Mouse (Mus musculus) frontal cortex, postnatal 14 days (tissue): ENCODE measurements around the gene Galm.
"Not testable (repeated sequence)": the region's sequence is repeated elsewhere in the genome, so short reads cannot be mapped to it uniquely, and the experiment has no call there.

Source experiments
- DNase-seq, 2 experiments: peaks; one replicate each; pipeline ENCODE4 v3.0.0; 2022; ENCODE audit warnings: low spot score in 2 of 2

The Galm gene

GRCm38 (mm10) chr17:80165741-80166140, 38.5 kb downstream of the Galm start:
- peak; percentile 53 to 78 for DNase-seq

- no peak for DNase-seq
Measured at GRCm38 (mm10) chr17:80166346-80166745, 39.1 kb downstream of the Galm start.

- DNase-seq: no peak
Measured at GRCm38 (mm10) chr17:80167436-80167835, 40.2 kb downstream of the Galm start.

- peak in 1 of 2 experiments; percentile 41 for DNase-seq
Measured at GRCm38 (mm10) chr17:80167851-80168251, 40.6 kb downstream of the Galm start.

GRCm38 (mm10) chr17:80168425-80169182, 41.3 kb downstream of the Galm start:
- peak; percentile 50 to 61 for DNase-seq

- DNase-seq: no peak
Measured at GRCm38 (mm10) chr17:80169792-80170191, 42.5 kb downstream of the Galm start.

- DNase-seq: no peak
Measured at GRCm38 (mm10) chr17:80170951-80171350, 43.7 kb downstream of the Galm start.

GRCm38 (mm10) chr17:80171948-80172347, 44.7 kb downstream of the Galm start:
- no peak for DNase-seq

GRCm38 (mm10) chr17:80172761-80173160, 45.5 kb downstream of the Galm start:
- DNase-seq: no peak

- DNase-seq: no peak
Measured at GRCm38 (mm10) chr17:80173708-80174107, 46.4 kb downstream of the Galm start.

GRCm38 (mm10) chr17:80174146-80174545, 46.9 kb downstream of the Galm start:
- DNase-seq: no peak

GRCm38 (mm10) chr17:80174699-80175385, 47.6 kb downstream of the Galm start:
- DNase-seq: no peak

- no peak for DNase-seq
Measured at GRCm38 (mm10) chr17:80175386-80175739, 48.1 kb downstream of the Galm start.

GRCm38 (mm10) chr17:80175966-80176365, 48.7 kb downstream of the Galm start:
- no peak for DNase-seq

- DNase-seq: not testable (repeated sequence)
Measured at GRCm38 (mm10) chr17:80178846-80179245, 51.6 kb downstream of the Galm start.

- DNase-seq: peak; percentile 52 to 61
Measured at GRCm38 (mm10) chr17:80179959-80180358, 52.7 kb downstream of the Galm start.

- DNase-seq: no peak
Measured at GRCm38 (mm10) chr17:80180468-80180867, 53.2 kb downstream of the Galm start.

GRCm38 (mm10) chr17:80183615-80184014, 56.3 kb downstream of the Galm start:
- peak in 1 of 2 experiments; percentile 1 for DNase-seq

- DNase-seq: no peak
Measured at GRCm38 (mm10) chr17:80193075-80193474, 65.8 kb downstream of the Galm start.

- no peak for DNase-seq
Measured at GRCm38 (mm10) chr17:80199160-80199778, 72.0 kb downstream of the Galm start.

GRCm38 (mm10) chr17:80205657-80206056, 78.4 kb downstream of the Galm start:
- DNase-seq: no peak

- no peak for DNase-seq
Measured at GRCm38 (mm10) chr17:80206301-80206670, 79.0 kb downstream of the Galm start.
